Mouse (Mus musculus) brain, embryonic 18.5 days (tissue): ENCODE results near the gene Mkrn1.
A peak's percentile ranks its signal among the peaks of the same experiment; 100 is the strongest.
"Not testable (repeated sequence)": the region's sequence is repeated elsewhere in the genome, so short reads cannot be mapped to it uniquely, and the experiment has no call there.

Source experiments
- DNase-seq: peaks from one replicate; pipeline ENCODE4 v3.0.0-alpha.2; 2012; ENCODE audit warnings: low read depth, low spot score

Gene Mkrn1

DNA sequence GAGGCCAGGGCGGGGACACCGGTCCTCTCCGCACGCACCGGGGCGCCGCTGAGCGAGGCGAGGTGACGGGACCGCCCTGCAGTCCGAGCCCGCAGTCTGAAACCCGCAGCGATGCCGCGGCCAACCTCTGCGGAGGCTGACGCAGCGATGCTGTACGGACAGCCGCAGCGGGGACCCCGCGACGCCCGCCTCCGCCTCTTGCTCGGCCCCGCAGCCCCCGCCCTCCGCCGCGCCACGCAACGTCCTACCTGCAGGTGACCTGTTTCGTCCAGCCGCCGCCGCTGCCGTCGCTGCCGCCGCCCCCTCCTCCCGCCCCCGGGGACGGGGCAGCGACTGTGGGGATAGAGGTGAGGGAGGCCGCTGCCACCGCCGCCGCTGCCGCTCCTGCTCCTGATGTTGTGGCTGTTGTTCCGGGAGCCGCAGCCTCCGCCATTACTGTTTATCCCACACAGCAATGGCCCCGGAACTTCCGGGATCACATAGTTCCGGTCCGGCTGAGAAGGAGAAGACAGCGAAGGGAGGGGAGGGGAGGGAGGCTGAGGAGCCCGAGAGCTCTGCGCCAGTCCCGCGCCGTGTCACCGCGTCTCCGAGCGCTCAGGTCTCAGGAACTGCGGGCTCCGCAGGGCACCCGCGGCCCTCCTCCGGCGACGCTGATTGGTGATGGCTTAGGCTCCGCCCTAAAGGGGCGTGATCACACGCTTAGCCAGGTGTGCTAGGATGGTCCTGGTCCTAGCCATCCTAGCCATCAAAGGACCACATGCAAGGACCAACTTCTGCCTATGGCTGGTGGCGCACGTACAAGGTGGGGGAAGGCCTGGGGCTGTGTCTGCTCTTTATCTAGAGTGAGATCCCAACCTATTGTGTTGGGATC lies at the start of gene Mkrn1:
Mkrn1 (minus strand) TSS at position 612 of the 871 bp plus-strand sequence.
- DNase-seq: peak; percentile 81

DNA sequence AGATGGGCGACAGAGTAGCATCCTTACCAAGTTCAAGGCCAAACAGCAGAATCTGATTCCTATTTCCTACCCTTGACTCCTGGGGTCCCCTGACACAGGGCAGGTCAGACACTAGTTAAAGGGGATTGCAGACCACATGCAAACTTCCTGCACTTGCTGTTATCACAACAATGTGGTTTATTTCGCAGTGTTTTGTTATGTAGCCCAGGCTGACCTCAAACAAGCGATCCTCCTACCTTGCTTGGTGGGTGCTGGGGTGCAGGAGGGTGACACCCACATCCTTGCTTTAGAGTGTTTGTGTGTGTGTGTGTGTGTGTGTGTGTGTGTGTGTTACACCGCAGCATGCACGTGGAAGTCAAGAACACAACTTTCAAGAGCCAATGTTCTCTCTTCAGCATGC lies 49.2 kb upstream of the Mkrn1 start:
- no peak for DNase-seq

DNA sequence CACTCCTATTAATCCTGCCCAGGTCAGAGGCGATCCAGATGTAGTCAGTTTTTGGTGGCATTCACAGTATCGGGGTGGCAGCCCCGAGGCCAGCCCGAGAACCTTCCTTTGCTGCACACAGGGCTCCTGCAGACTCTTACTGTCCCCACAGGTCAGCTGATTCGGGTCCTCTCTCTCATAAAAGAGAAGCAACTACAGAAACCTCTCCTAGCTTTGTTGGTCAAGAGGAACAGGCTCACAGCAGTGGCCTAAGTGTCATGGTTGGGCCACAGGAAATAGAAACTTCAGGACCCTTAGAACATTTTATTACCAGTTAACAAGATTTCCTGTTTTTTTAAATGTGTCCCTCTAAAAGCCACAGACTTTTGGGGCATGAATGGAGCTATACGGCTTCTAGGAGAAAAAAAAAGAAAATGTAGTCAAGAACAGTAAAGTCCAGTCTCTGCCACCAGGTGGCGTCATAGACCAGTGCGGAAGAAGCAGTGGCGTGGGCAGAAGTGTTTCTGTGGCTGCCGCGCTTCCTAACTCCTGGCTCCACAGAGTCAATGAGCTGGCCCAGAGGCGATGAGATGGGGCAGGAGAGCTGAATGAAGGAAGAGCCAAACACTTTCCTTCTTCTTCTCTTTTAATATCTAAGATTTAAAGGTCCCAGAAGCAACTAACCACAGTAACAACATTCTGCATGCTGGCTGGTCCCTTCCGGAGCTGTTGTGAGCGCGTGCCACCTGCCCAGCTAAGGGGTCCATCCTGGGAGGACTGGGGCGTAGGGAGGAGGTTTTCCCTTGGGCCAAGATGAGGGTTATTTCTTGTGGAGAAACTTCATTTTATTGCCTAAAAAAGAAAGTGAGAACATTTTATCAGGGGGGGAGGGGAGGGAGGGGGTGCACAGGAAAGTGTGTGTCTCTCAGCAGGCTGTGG lies 42.6 kb upstream of the Mkrn1 start:
- peak; percentile 40 for DNase-seq

DNA sequence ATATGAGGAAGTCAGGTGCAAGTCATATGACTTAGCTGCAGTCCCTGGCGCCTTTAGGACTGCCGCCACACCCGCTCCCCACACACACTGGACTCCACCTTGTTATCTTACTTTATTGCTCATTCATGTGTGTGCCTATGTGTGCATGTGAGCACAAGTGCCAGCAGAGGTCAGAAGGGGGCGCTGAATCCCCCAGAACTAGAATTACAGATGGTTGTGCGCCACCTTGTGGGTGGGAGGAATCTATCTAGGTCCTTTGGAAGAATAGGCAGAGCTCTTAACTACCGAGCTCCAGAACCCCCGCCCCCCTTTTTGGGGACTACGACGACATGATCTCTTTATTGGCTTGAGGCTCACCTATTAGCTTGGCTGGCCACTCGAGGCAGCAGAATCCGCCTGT lies 39.8 kb upstream of the Mkrn1 start:
- no peak for DNase-seq

DNA sequence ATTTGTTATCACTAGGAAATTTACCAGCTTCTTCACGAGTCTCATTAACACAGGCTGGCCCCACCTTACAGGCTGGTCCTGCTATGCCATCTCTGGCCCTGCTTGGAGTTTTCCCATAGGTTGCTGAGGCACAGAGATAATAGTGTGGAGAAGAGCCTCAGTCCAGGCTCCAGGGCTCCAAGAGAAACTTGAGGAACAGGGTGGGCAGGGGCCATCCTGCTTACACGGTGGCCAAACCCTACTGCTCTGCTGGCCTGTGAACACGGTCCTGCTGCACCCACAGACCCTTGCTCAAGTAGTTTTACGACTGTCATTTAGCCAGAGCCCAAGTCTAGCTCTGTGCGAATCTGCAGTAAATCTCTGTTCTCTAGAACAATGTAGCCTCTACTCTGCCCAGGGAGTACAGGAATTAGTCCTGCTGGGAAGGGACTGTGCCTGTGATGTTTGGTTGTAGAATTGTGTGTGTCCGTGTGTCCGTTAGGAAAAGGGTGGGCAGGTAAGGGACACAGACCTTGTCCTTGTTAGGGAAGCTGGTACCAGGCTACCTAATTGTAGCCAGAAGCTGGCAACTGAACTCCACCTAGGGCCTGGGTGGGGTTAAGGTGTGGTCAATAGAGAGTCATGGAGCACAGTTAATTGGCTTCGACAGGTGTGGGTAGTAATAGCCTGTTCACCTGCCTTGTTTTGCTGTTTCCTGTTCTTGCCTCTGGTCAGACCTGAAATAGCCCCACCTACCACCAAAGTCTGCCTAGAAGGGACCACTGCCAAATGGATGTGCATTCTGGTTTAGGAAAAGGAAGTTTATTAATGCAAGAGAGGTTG lies 35.3 kb upstream of the Mkrn1 start:
- no peak for DNase-seq

DNA sequence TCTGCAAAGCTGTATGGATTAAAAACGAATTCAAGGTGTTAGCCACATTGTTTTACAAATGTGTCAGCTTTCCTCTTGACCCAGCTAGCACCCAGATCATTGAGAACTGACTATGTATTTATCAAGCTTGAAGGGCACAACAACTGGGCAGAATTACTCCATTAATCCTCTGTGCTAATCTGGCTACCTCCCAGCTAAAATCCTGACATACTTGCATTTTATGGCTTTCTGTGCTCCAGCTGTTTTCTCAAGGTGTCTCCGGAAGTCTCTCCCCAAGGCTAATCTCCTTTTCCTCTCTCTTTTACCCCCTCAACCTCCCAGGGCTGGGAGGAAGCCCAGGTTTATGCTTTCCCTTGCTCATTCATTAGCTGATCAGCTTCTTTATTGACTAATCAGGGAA lies 34.4 kb upstream of the Mkrn1 start:
- DNase-seq: no peak

DNA sequence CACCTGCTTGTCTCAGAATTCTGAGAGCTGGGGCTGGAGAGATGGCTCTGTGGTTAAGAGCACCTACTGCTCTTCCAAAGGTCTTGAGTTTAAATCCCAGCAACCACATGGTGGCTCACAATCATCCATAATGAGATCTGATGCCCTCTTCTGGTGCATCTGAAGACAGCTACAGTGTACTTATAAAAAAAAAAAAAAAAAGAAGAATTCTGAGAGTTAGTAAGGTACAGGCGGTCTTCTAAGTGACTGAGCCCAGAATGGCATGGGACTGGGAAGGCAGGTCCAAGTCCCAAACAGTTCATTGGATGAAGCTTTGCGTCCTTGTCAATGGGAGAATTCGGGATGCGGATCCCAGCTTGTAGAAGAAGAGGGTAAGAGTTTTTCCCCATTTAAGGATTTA lies 33.3 kb upstream of the Mkrn1 start:
- no peak for DNase-seq

DNA sequence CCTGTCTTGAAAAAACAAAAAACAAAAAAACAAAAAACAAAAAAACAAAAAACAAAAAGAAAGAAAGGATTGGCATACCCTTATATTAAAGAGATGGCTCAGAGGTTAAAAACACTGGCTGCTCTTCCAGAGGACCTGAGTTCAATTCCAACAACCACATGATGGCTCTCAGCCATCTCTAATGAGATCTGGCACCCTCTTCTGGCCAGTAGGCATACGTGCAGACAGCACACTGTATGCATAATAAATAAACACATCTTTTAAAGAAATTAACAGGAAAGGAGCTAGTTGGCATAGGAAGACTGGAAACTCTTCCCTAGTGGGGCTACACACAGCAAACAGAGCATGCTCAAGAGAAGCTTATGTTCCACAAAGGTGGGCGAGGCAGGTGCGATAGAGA lies 30.8 kb upstream of the Mkrn1 start:
- DNase-seq: no peak

DNA sequence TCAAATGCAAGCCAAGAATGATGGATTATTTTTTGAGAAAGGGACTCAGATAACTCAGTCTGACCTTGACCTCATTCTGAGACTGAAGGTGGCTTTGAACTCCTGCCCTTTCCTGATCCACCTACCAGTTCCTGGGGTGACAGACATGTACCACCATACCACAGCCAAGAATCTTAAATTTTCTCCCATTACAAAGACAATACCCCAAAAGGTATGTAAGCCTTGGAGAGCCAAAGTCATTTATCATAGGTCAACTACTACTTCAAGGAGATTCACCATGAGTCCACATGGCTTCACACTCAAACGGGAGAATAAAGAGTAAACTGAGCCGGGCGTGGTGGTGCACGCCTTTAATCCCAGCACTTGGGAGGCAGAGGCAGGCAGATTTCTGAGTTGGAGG lies 30.3 kb upstream of the Mkrn1 start:
- DNase-seq: no peak

DNA sequence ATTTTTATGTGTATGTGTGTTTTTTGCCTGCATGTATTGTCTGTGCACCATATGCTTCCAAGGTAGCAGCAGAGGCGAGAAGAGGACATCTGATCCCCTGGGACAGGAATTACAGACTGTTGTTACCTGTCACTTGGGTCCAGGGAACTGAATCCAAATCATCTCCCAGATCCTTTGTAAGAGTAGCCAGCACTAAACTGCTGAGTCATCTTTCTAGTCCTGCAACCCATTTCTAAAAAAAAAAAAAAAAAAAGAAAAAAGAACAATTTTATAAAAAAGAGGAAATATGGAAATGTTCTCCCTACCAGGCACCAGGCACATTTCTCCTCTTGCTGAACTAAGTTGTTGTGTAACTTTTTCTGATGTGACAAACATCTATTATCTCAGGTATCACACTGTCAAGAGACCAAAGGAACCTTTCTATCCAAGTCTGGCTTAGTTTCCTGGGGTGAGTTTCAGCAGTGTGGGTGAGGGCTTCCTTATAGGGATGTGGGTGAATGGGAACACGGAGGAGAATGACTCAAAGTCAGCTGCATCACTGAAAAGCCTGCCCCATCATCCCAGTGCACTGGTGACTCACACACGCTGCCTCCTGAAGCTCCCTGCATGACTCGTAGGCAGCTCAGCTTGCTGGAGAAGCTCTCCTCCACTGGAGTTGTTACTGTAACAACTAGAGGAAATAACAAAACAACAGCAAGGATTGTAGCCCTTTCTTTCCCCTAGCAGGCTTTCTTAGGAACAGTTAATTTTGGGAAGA lies 27.3 kb upstream of the Mkrn1 start:
- no peak for DNase-seq

DNA sequence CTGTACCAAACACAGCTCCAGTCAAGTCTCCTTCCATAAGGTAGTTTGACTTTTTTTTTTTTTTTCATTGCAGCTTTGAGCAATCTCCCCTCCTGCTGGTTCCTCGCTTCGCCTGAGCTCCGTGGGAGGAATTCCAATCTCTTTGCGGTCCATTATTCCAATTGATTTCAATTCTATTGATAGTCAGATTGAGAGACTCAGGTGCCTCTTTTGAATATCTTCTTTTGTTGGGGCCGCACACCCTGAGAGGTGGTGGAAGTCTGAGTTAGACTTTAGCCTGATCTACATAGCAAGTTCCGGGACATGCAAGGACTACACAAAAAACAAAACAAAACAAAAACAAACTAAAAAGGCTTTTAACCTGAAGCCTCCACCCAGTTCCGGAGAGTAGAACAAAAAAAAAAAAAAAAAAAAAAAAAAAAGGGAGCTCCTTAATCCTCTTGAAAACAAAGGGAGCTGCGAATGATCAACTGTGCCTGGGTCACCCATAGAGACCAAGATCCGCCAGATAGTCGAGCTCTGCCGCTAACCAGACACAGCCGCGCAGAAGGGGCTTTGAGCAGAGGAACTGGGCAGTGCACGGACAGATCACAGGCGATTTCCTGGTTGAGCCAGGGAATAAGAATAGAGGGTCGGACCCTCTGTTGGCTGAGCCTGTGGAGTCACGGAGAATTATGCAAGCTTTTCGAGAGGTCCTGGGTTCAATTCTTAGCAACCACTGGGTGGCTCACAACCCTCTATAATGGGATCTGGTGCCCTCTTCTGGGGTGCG lies 25.7 kb upstream of the Mkrn1 start:
- no peak for DNase-seq

DNA sequence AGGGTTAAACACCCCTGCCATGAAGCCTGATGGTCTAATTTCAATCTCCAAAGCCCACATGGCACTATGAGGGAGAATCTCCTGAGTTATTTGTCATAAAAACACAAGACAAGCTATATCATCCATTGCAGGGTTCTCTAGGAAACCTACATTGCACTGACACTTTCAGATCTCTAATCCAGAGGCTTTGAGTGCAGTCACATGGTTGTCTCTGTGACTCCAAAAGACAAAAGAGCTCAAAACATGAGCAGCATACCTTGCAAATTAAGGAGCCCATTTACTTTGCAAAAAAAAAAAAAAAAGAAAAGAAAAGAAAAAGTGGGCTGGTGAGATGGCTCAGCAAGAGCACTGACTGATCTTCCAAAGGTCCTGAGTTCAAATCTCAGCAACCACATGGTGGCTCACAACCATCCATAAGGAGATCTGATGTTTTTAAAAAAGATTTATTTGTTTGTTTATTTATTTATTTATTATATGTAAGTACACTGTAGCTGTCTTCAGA lies 22.6 kb upstream of the Mkrn1 start:
- no peak for DNase-seq

DNA sequence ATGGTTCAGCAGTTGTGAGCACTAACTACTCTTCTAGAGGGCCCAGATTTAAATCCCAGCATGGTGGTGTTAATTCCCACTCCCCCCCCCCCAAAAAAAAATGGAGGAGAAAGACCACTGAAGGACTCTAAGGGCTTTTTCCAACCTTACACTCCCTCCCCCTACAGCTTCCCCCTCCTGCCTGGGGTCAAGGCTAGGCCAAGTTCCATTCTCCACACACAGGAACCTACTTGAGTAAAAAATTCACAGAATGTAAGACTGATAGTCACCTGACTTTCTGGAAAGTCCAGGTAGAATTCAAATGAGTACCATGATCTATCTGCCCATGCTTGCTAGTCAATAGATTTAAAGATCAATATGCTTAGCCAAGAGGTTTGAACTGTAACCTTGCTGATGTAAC lies 19.9 kb upstream of the Mkrn1 start:
- DNase-seq: no peak

DNA sequence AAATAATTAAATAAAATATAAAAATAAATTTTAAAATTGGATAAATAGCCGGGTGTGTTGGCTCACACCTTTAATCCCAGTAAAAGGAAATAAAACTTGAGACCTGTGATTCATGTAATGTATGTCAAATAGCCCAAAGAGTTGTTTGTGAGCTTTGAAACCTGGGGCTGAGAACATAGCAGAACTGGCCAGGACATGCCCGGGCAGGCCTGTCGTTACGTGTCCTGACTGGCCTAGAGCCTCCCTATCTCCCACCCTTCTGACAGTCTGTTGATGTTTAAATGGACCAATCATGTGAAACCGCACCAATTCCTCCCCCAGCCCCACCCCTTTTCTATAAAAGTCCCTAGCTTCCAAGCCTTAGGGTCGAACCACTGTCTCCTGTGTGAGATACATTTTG lies 17.3 kb upstream of the Mkrn1 start:
- not testable (repeated sequence) for DNase-seq

DNA sequence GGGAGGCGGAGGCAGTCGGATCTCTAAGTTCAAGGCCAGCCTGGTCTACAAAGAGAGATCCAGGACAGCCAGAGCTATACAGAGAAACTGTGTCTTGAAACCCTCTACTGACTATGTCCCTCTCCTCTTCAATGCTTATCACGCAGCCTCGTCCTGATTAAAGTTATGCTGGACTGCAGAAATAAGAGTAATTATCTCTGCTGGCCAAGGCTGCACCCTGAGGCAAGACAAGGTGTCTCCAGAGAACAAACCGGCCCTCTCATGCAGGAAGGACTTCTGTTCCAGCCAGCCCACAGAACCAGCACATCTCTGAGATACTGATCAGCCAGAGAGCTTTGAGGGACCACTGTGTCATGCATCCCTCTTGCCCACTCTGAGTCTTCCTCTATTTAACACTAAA lies 15.6 kb upstream of the Mkrn1 start:
- no peak for DNase-seq

DNA sequence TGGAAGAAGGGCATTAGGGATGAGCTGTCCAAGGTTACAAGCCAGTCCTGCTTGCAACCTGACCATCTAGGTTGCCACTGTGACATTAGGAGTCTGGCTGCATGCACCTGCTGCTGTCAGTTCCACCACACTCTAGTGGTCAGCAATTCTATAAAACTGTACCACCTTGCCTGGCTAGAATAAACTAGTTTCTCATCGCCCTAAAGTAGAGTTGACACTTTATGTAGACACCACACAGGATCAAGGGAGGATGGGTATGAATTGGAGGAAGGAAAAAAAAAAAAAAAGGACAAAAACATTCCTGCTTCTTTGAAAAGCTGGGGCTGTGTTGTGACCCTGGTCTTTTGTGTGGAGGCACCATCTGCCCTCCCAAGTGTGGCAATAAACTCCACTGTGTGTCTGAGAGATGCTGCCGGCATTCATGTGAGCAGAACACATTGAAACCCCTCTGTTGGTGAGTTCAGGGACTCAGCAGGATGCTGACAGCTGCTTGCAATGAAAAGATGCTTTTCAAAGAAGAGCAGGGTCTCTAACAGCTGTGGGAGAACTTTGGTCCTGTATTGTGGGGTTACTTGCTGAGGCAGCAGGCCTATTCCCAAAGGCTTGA lies 14.7 kb upstream of the Mkrn1 start:
- DNase-seq: no peak

DNA sequence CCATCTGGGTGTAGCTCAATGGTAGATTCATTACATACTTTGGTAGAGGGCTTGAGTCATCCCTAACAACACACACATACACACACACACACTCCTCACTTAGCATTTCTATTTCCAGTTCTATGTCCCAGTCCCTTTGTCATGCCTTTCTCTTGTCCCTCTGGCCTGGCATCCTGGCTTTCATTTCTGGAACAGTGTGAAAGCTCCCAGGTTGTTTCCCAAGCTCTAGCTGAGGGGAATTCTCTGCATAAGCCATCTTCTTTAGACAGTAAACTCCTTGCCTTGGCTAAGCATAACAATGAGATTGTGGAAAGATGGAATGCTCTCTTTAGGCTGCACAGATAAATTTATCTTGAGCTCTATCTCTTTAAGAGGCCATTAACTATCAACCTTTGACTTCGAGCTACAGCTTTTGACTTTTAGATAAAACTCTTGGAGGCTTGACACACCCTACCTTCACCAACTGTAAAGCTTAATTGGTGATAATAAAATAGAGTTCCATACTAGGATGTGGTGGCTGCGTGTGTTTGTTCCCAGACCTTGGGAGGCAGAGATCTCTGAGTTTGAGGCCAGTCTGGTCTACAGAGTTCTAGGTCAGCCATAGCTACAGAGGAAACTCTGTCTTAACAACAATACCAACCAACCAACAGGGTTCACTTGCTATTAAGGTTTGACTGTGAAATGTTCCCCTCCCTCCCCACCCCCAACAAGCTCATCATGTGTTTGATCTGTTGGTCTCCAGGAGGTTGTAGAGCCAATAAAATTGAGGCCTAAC lies 14.0 kb upstream of the Mkrn1 start:
- DNase-seq: no peak

DNA sequence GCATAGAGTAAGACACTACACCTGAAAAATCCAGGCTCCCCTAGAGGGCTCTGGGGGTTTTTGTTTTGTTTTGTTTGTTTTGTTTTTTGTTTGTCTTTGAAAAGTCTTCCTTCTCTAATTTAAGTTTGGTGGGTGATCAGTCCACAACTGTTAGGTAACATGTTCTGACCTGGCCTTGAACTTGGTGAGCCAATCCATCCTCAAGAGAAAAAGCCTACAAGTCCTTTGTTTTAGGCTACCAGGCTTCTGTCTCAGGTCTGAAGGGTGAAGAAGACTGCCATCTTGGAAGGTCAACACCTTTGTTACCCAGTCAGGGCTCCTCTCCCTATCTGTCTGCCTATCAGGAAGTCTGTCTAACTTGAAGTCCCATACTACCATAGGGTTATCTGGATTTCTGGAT lies 13.4 kb upstream of the Mkrn1 start:
- DNase-seq: no peak

DNA sequence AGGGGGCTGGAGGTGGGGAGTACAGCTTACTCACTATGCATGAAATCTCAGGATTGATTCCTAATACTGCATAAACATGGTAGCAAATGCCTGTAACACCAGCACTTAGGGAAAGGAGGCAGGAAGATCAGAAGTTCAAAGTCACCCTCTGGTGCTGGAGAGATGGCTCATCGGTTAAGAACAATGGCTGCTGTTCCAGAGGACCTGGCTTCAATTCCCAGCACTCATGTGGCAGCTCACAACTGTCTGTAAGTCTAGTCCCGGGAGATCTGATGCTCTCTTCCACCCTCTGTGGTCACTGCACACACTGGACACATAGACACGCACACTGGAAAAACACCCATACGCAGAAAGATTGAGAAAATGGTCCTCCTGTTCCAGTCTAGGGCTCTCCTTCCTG lies 12.9 kb upstream of the Mkrn1 start:
- DNase-seq: no peak
